In the genomic region with DNA sequence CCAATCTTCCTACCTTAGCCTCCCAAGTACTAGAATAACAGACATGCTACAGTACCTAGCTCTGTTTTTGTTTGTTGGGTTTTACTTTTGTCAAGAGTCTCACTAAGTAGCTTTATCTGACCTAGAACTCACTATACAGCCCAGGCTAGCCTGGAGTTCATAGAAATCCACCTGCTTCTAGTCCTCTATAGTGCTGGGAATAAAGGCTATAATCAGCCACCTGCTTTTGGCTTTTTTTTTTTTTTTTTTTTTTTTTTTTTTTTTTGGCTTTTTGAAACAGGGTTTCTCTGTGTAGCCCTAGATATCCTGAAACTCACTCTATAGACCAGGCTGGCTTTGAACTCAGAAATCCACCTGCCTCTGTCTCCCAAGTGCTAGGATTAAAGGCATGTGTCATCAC, we compare ENCODE assay signal across 21 mouse cellular contexts. TPM values are rescaled to one million over a fixed set of nuclear protein-coding genes. Genes with fewer than 3 reads are reported as not detected.
DNase-seq lines count a peak whose midpoint lies in the region; ATAC-seq and TF ChIP-seq lines count a peak whose summit lies in the region.
"Had no signal": no experiment of that assay in that cellular context is flagged by ENCODE, and none has a peak within 500 bp of the region (broad histone marks: within the 10 kb centered on the region; RNA-seq: fewer than 3 reads in every experiment).

No protein-coding gene starts in this region.

- H3K9ac ChIP-seq in MEL (ENCODE audit: control insufficient read depth, low read depth, low read length, poor library complexity, severe bottlenecking) = no peak overlapping the region
- H3K9ac ChIP-seq in hindbrain, embryonic 12.5 days = no peak overlapping the region
- H3K9ac ChIP-seq: embryonic facial prominence, embryonic 12.5 days; forebrain, embryonic 13.5 days; forebrain, embryonic 15.5 days; forebrain, postnatal 0 days had no signal

- no peaks in the 10 kb centered on the region for H3K27me3 ChIP-seq in MEL (ENCODE audit: control insufficient read depth in 1 of 2, insufficient read depth in 2 of 2, low read length in 2 of 2)
- H3K27me3 ChIP-seq in hindbrain, embryonic 12.5 days = no peaks in the 10 kb centered on the region
- H3K27me3 ChIP-seq: embryonic facial prominence, embryonic 12.5 days; forebrain, embryonic 15.5 days had no signal

- H3K4me3 ChIP-seq in MEL (ENCODE audit: control insufficient read depth in 1 of 2, insufficient read depth in 1 of 2, low read depth in 2 of 2, low read length in 2 of 2) = peak overlapping the region in 1 of 2 experiments; percentile 3; a peak in 1 of 4 replicates
- no peak overlapping the region for H3K4me3 ChIP-seq in hindbrain, embryonic 12.5 days
- H3K4me3 ChIP-seq: embryonic facial prominence, embryonic 10.5 days; embryonic facial prominence, embryonic 12.5 days; forebrain, embryonic 13.5 days; forebrain, embryonic 15.5 days had no signal

- no peak overlapping the region for H3K4me2 ChIP-seq in hindbrain, embryonic 12.5 days (replicated peaks)
- H3K4me2 ChIP-seq: embryonic facial prominence, embryonic 12.5 days; forebrain, embryonic 13.5 days; forebrain, embryonic 15.5 days had no signal

- H3K9me3 ChIP-seq in MEL (replicated peaks; ENCODE audit: insufficient read depth, low read length) = no peaks in the 10 kb centered on the region
- no peaks in the 10 kb centered on the region for H3K9me3 ChIP-seq in hindbrain, embryonic 12.5 days (replicated peaks)
- H3K9me3 ChIP-seq: embryonic facial prominence, embryonic 10.5 days; embryonic facial prominence, embryonic 12.5 days; forebrain, embryonic 13.5 days; forebrain, embryonic 15.5 days; G1E had no signal

- no peak for TF ChIP-seq CTCF in MEL (IDR thresholded peaks at IDR 0.05 in 2 of 3, conservative IDR thresholded peaks at IDR 0.05 in 1 of 3; ENCODE audit: control insufficient read depth in 1 of 3, insufficient read depth in 1 of 3, low read depth in 2 of 3, low read length in 3 of 3, poor library complexity in 1 of 3, severe bottlenecking in 1 of 3)

- ATAC-seq in hindbrain, embryonic 12.5 days (ENCODE audit: low FRiP score) = no peak
- ATAC-seq: CD4-positive, CD25-positive, alpha-beta regulatory T cell, adult 4 months; forebrain, embryonic 13.5 days; forebrain, embryonic 15.5 days; forebrain, postnatal 0 days had no signal

- H3K27ac ChIP-seq in MEL (ENCODE audit: control insufficient read depth, low read depth, low read length) = peak overlapping the region; percentile 45
- H3K27ac ChIP-seq in hindbrain, embryonic 12.5 days = no peak overlapping the region
- H3K27ac ChIP-seq: embryonic facial prominence, embryonic 10.5 days; embryonic facial prominence, embryonic 12.5 days; forebrain, embryonic 13.5 days; forebrain, embryonic 15.5 days had no signal

- TF ChIP-seq RAD21 in MEL (IDR thresholded peaks at IDR 0.05; ENCODE audit: low read depth, low read length) = no peak

- TF ChIP-seq POLR2A in MEL (IDR thresholded peaks at IDR 0.05; ENCODE audit: control insufficient read depth in 1 of 2, insufficient read depth in 1 of 2, low read depth in 1 of 2, low read length in 2 of 2, poor library complexity in 1 of 2) = no peak

- DNase-seq in heart, adult 11 months = peak; percentile 16
- no peak for DNase-seq in heart, adult 9 months (ENCODE audit: low spot score in 2 of 2)
- DNase-seq in MEL (ENCODE audit: low read depth, low spot score) = peak; percentile 39
- no peak for DNase-seq in cerebellum, postnatal 10 days
- DNase-seq: adrenal gland, adult 2 months; adrenal gland, postnatal 14 days; adrenal gland, postnatal 36 days; B cell, adult 2 months; cerebellum, adult 11 months; cerebellum, adult 18-20 months; cerebellum, adult 8-10 months; cerebellum, adult 9-11 months; cerebellum, postnatal 25 days; forebrain, postnatal 0 days had no signal

- no peak for TF ChIP-seq EP300 in MEL (IDR thresholded peaks at IDR 0.05; ENCODE audit: low read depth in 1 of 2, low read length in 2 of 2)

- peaks cover 0 to 22% of the 10 kb centered on the region in 2 experiments; a peak in 2 of 4 replicates for H3K36me3 ChIP-seq in MEL (ENCODE audit: control insufficient read depth in 1 of 2, insufficient read depth in 2 of 2, low read length in 2 of 2)
- peaks cover 16% of the 10 kb centered on the region for H3K36me3 ChIP-seq in hindbrain, embryonic 12.5 days

- no peaks in the 10 kb centered on the region for H3K79me2 ChIP-seq in MEL (ENCODE audit: control insufficient read depth, insufficient read depth, low read length, poor library complexity)

- peaks cover 17 to 18% of the 10 kb centered on the region in 2 experiments for H3K4me1 ChIP-seq in MEL (ENCODE audit: control insufficient read depth in 1 of 2, insufficient read depth in 2 of 2, low read length in 2 of 2)
- H3K4me1 ChIP-seq in hindbrain, embryonic 12.5 days = no peaks in the 10 kb centered on the region
- H3K4me1 ChIP-seq: embryonic facial prominence, embryonic 10.5 days; embryonic facial prominence, embryonic 12.5 days; forebrain, embryonic 13.5 days; forebrain, embryonic 15.5 days had no signal

TF ChIP-seq in MEL, 35 proteins besides CTCF, POLR2A, EP300 and RAD21:
- TF ChIP-seq JUND (IDR thresholded peaks at IDR 0.05; ENCODE audit: low read depth, low read length) (no peak), ZNF384 (IDR thresholded peaks at IDR 0.05; ENCODE audit: low read depth, low read length) (peak; percentile 82)

RNA-seq across cellular contexts. Expression of a gene that starts 6.0 kb away (rescaled TPM):
- 14.6 and 15.9 TPM in 2 replicates for total RNA-seq in MEL (2012; rRNA removed)
- polyA plus RNA-seq in MEL (2012; ENCODE audit: insufficient read depth in 1 of 2, insufficient read length in 2 of 2, low read depth in 1 of 2, low replicate concordance in 2 of 2, missing spikeins in 1 of 2) = 10 to 100 TPM in 1 of 2 experiments, not detected in 1; 24.7 TPM
- 24.8 and 25.0 TPM in 2 replicates for polyA plus RNA-seq in hindbrain, embryonic 12.5 days (2016; fragmentation: Nextera tagmentation; extraction: Ambion mirVana)

RNA-seq across cellular contexts. Expression of a gene that starts 13.3 kb away (rescaled TPM):
- 6.8 and 8.2 TPM in 2 replicates for total RNA-seq in MEL (2012; rRNA removed)
- polyA plus RNA-seq in MEL (2012; ENCODE audit: insufficient read depth in 1 of 2, insufficient read length in 2 of 2, low read depth in 1 of 2, low replicate concordance in 2 of 2, missing spikeins in 1 of 2) = 1 to 10 TPM in 1 of 2 experiments, not detected in 1; 7.8 TPM
- polyA plus RNA-seq in hindbrain, embryonic 12.5 days (2016; fragmentation: Nextera tagmentation; extraction: Ambion mirVana) = 20.9 and 25.0 TPM in 2 replicates

RNA-seq across cellular contexts. Expression of a gene that starts 13.6 kb away (rescaled TPM):
- 7.4 and 8.4 TPM in 2 replicates for total RNA-seq in MEL (2012; rRNA removed)
- polyA plus RNA-seq in MEL (2012; ENCODE audit: insufficient read depth in 1 of 2, insufficient read length in 2 of 2, low read depth in 1 of 2, low replicate concordance in 2 of 2, missing spikeins in 1 of 2) = 10 to 100 TPM in 1 of 2 experiments, not detected in 1; 27.7 TPM
- polyA plus RNA-seq in hindbrain, embryonic 12.5 days (2016; fragmentation: Nextera tagmentation; extraction: Ambion mirVana) = 36.1 and 40.3 TPM in 2 replicates

Comparison
In these comparisons a context has a peak if more than half of its experiments do, and no peak if none do; other contexts are left out.
1. DNase-seq: peak in heart, adult 11 months (single experiment) and MEL (single experiment); none in heart, adult 9 months (0 of 2) and cerebellum, postnatal 10 days (0 of 2).